Mouse (Mus musculus) lung, postnatal 10 days (tissue): ENCODE results near the gene Evi5.

ENCODE experiments used
- DNase-seq: peaks from one replicate; pipeline ENCODE4 v3.0.0; 2021

The Evi5 gene

GRCm38 (mm10) chr5:107731844-107732243 is 143.1 kb downstream of the Evi5 start:
- DNase-seq = no peak

GRCm38 (mm10) chr5:107731408-107731807 is 143.5 kb downstream of the Evi5 start:
- DNase-seq = no peak

DNA sequence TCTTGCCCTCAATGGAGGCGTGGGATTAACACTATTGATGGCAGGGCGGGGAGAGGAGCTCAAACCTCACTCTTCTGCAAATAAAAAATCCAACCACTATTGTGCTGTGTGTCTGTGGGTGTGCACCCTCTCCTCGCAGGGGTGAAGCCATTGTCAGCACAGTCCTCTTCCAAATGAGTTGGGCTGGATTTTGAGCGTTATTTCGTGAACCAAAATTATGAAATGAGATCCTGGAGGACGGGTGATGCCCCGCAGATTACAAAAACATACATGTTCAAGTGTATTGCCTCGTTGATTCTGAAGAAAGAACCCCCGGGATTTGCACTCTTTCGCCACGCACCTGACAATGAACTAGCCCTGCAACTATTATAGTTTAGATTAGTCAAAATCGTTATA is 147.9 kb downstream of the Evi5 start:
- DNase-seq = no peak

- no peak for DNase-seq
These were observed 148.5 kb downstream of the Evi5 start for GRCm38 (mm10) chr5:107726281-107727006.

GRCm38 (mm10) chr5:107725435-107726261 is 149.3 kb downstream of the Evi5 start, which contains the start of gene Gfi1:
Gene Gfi1 (minus strand): TSS chr5:107726036.
- DNase-seq = peak; percentile 24

- no peak for DNase-seq
These were observed 150.1 kb downstream of the Evi5 start for GRCm38 (mm10) chr5:107724661-107725434.

GRCm38 (mm10) chr5:107723541-107724511 is 151.1 kb downstream of the Evi5 start:
- peak; percentile 18 for DNase-seq

GRCm38 (mm10) chr5:107722661-107723532 is 152.0 kb downstream of the Evi5 start:
- DNase-seq = peak; percentile 13

- no peak for DNase-seq
These were observed 153.3 kb downstream of the Evi5 start for GRCm38 (mm10) chr5:107721638-107722011.

GRCm38 (mm10) chr5:107720991-107721637 is 153.8 kb downstream of the Evi5 start:
- no peak for DNase-seq

DNA sequence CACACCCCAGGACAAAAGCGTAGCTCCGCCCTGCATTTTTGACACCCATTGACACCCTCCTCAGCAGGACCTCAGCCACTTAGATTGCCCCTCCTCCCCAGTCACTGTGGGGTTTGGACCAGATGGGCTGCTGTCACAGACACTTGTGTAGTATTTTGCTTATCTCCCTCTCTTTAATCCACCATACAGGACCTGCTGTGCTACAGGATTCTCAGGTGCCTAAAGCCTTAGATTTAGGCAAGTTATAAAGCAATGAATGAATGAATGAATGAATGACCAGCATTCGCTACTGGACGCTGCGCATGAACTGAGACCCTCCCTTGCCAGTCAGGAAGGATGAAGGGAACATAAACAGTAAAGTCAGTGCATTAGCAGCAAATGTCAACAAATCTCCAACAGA is 154.4 kb downstream of the Evi5 start:
- no peak for DNase-seq

DNA sequence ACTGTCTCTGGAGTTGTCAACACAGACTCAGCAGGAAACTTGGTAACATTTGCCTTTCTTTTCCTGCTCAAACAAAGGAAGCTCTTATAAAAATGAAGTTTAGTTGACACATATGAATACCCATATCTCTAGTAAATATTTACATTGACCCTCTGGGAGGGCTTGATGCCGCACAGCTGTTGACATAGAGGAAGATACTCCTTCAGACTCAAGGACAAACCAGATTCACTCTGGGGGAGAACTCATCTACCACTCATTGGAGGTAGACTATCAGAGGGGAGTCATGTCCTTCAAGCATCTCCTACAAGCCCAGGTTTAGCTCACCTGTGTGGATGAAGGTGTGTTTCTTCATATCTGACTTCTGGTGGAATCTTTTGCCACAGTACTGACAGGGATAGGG is 155.1 kb downstream of the Evi5 start:
- no peak for DNase-seq

GRCm38 (mm10) chr5:107719209-107719608 is 155.7 kb downstream of the Evi5 start:
- DNase-seq = no peak

GRCm38 (mm10) chr5:107717871-107718361 is 157.0 kb downstream of the Evi5 start:
- no peak for DNase-seq

- no peak for DNase-seq
These were observed 163.2 kb downstream of the Evi5 start for GRCm38 (mm10) chr5:107711689-107712088.

DNA sequence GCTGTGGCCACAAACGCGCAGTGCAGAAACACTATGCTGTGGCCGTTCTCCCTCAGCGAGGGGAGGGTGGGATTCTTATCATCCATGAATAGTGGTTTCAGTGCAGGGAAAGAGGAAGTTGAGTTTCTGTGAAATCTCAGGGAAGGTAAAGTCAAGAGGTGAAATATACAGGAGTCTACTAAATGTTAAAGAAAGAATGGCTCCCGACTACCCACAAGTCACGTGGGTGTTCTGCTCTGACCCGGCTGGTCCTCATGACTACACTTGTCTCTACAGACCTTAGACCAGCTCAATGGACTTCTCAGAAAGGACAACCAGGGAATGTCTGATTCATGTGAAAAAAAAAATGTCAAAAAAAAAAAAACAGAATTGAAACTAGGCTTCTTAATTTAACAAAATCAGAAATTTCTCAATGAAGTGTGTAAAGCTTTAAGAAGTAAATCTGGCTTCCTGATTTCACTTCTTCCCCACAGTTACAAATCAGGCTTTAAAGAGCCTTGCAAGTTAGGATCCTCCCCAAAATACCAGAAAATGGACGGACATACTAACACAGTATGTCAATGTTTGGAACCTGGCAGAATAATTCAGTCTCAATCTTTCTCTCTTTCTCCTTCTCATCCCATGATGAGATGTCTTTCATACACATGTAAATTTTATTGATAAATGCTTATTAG is 166.6 kb downstream of the Evi5 start:
- no peak for DNase-seq

GRCm38 (mm10) chr5:107706262-107706661 is 168.6 kb downstream of the Evi5 start:
- DNase-seq = no peak

DNA sequence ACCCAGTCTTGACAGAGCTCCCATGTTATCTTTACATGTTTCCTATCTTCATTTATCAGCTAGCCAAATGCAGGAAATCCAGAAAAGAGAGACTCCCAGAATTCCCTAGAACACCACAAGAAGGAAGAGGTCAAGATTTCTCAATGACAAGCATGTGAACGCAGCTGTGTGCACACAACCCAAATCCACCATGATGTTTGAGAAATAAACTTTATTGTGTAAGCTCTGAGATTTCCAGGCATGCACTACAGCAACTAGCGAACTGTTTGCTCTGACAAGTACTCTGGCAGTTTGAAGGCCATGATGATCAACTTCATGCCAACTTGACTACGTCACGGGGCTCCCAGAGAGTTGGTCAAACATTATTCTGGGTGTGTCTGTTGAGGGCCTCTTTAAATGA is 169.2 kb downstream of the Evi5 start:
- DNase-seq = peak; percentile 37

DNA sequence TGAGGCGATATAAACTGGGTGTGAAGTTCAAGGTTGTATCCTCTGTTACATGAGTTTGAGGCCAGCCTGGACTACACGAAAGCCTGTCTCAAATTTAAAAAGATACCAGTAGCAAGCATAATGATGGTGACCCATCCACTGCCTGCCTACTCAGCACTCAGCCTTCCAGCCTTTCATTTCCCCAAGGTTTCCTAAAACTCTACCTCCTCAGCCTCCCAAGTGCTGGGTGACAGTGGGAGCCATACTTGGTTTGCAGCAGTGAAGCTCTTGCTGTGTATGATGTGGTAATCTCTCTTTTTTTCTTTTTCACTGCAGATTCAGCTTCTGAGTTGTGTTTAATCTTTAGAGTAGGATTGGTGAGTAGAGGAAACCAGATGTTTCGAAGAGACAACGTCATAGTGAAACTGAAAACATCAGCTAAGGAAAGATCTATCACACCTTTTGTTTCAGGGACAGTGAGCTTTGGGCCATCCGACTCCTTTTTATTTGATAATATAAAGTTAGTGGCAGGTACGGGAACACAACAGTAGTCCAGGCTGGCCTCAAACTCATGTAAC is 171.6 kb downstream of the Evi5 start:
- DNase-seq = no peak
